Mouse (Mus musculus): ENCODE measurements around the gene S100a2. TPM values are rescaled to one million over a fixed set of nuclear protein-coding genes. Genes with fewer than 3 reads are reported as not detected.

S100a2 gene
- total RNA-seq, 2 experiments from 2014 or later, result not detected

DNA sequence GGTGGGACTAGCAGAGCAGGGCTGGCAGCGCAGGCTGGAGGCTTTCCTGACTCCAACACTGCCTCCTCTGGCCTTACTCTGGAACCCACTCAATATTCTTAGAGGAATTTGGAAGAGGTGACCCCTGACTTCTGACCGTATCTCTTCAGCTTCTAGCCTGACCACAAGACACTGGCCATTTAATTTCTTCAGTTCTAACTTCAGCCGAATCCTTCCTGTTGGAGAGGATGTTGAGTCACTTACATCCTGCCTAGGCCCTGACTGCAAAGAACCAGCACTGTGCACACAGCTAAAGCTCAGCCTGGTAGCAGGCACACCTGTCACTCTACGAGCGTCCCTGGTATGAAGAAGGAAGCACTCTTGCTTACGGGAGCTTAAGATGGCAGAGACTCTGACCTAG is 657 bp upstream of the S100a2 start:
- no peak for DNase-seq
- intact Hi-C loops (cut with DNase I; ENCODE audit: low total_unique reads), result no loop called here

DNA sequence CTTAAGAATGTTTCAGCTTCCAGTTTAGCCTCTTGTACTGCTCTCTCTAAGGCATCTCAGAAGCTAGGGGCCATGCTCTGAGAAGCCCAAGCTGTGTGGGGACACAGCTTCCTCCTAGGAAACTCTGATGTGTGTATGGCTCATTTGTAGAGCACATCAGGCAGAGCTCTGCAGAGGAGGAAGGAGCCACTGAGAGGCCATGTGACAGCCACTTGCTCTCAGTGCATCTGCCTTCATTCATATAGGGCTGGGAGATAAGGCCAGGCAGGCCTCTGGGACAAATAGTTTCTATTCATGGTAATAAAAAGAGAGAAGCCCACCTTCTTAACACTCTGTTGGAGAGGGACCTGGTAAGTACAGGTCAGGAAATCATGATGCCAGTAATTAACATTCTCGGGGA is 4.4 kb downstream of the S100a2 start:
- no peak for DNase-seq

DNA sequence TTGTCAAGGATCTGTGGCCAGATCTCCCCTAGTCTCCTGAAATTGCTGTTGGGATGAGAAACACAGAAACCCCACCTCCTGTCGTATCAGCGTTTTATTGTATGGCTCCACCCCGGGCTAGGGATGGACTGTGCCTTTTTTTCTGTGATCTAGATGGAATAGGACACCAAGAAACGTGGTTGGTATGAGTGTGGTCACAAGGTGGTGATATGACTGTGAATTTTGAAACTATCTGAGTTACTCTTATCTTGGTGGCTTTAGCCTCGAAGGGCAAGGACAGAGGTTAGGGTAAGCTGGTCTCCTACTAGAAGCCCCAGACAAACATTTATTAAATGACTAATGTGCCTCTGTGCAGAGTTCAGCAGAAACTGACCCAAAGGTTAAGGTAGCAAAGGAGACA is 5.5 kb downstream of the S100a2 start:
- intact Hi-C loops (cut with DNase I; ENCODE audit: low total_unique reads), result no loop called here
- DNase-seq, result no peak

More for the DNA sequence above, 4.4 kb downstream of the S100a2 start:
- intact Hi-C loops (cut with DNase I; ENCODE audit: low total_unique reads), result no loop called here

DNA sequence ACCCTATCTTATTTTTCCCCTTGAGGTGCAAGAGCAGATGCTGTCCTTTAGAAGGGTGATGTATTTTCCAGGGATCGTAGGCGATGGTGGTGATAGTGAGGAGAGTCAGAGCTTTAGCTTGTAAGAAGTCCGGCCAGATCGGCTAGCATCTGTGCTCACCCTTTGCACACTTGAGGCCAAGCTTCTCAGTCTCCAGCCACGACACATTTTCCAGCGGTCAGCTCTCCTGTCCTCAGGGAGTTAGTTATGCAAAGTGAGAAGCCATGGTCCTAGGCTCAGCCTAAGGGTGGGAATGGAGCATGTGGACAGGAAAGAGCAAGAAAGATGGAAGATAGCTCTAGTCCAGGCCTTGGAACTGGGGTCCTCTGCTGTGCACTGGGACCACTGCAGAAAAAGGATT is 6.8 kb downstream of the S100a2 start:
- intact Hi-C loops (cut with DNase I; ENCODE audit: low total_unique reads), result no loop called here
- no peak for DNase-seq

DNA sequence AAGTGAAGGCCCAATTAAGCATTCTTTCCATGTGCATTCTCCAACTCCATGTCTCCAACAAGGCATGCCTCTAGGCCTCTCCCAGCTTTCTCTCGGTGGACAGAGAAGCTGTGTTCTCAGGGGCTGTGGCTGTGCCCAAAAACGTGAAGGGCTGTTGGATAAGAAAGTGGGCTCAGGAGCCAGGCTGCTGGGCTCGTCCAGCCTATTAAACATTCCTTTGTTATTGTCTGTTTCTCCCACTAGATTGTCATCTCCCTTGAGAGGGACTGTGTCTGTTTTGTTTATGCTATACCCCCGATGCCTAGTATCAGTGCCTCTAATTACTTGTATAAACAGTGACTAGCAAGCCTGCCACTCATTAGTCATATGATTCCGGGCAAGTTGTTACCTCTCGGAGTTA is 7.7 kb downstream of the S100a2 start:
- DNase-seq, result no peak
- intact Hi-C loops (cut with DNase I; ENCODE audit: low total_unique reads), result no loop called here

DNA sequence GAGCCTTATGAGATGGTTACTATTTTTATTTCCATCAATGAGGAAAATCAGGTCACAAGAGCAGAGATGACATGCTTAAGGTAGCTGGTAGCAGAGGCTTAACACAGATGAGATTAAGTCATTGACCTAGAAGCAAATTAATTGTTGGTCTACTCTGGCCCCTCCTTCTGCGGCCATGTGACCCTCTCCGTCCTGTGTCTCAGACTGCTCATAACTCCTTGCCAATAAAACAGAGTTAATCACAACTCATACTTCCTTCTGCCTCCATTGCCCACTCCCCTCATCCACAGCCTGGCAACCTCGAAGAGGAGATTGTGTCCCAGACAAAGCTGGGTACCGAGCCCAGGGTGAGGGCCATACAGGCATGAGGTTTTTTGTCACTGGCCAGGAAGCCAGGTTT is 8.2 kb downstream of the S100a2 start:
- DNase-seq, result no peak
- intact Hi-C loops (cut with DNase I; ENCODE audit: low total_unique reads), result no loop called here

DNA sequence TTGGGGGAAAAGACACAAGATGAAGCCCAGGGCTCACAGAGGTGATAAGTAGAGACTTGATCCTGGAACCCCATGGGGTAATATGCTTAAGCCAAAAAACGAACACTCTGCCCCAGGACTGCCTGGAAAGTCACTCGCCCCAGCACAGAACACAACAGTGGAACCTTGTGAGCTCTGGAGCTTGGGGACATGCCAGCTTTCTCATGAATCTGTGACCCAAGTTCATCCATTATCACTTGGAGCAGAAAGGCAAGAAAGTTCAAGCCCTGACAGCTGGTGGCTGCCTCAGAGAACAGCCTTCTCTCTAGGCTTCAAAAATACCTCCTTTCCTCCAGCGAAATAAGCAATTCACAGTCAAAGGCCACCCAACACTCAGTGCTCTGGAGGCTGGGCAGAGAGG is 9.4 kb downstream of the S100a2 start:
- intact Hi-C loops (cut with DNase I; ENCODE audit: low total_unique reads), result no loop called here
- DNase-seq, result no peak

DNA sequence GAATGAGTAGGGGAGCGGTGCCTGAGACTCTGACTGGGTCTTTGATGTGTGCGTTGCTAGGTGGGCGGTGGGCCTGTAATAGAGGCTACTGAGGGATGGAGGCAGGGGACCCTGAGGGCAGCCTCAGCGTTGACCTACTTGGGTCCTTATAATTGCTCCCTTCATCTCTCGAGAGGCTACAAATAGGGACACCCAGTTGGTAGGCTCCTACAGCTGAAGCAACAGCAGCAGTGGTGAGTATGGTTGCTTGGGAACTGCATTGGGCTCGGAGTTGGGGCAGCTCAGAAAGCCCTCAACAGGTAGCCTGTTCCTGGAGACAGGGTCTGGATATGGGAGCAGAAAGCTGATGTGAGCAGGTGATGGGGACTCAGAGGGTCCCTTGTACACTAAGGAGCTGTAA is 10.0 kb downstream of the S100a2 start:
- intact Hi-C loops (cut with DNase I; ENCODE audit: low total_unique reads), result no loop called here
- no peak for DNase-seq

DNA sequence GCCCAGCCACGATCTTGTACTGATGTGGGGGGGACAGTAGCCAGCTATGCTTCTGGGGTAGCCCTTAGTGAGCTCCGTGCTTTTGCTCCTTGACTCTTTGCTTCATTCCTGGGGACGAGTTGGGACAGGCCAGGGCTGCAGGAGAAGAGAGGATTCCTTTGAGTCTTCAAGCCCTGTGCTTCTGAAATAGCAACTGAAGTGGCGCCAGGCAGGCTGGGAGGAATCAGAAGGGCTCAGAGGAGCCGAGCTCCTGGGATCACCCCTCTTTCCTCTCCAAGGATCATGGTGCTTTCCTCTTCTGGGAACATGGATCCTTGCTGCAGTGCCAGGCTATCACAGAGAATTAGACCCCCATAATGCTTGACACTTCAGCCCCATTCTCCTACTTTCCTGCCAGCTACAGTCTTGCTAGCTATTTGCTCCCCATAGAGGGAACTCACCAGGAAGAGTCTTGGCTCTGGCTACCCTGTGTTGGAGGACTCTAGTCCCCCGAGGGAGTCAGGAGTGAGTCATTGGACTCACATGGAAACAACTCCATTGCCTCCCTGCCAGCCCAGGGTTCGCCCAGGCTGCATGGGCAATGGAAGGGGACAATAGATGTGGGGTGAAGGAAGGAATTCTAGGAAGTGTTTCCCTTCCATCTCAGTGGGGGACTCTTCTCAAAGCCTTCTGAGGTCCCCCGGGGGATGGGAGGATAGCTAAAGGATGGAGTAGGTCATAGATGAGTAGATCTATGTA is 10.6 kb downstream of the S100a2 start:
- intact Hi-C loops (cut with DNase I; ENCODE audit: low total_unique reads), result no loop called here
- DNase-seq, result peak; percentile 62

DNA sequence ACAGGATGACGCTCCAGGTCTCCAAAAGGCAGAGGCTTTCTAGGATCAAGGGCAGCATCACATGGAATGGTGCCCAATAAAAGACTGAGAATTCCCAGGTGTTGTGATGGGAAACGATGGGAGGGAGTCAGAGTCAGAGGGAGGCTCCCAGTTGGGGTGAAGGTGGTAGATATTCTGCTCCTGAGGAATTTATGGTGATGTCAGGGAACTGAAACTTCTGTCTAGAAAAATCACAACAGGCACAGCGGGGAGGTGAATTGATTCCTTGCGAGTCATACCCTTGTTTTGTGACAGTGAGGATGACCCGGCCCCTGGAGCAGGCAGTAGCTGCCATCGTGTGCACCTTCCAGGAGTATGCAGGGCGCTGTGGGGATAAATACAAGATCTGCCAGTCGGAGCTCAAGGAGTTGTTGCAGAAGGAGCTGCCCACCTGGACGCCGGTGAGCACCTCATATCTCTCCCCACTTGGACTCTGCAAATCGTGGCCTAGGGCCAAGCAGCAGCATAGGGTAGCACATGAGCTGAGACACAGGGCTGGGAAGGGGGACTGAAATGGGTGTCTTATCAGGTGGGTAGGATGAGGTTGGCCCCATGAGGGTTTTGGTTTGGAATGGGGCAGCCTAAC is 11.6 kb downstream of the S100a2 start, which contains the start of gene Gm42674:
Gene Gm42674, plus strand, starts transcription at position 419 of the 625 bp plus-strand sequence.
- DNase-seq, result no peak

DNA sequence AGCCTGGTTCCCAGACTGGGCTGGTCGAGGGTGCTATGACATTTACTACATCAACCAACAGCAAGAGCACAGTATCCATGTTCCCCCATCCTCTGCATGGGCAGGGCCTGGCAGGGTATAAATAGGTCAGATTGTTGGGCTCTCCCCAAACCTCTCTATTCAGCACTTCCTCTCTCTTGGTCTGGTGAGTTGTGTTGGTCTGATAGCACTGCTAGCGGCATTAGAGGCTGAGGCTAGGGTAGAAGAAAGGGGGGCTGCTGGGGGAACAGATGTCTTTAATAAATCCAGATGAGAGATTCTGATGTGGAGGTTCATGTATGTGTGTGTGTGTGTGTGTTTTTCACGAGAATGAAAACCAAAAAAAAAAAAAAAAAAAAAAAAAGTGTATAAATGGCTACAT is 13.6 kb downstream of the S100a2 start, which contains the start of gene S100a4:
Gene S100a4, plus strand, starts transcription at position 149 of the 400 bp plus-strand sequence.
- intact Hi-C loops (cut with DNase I; ENCODE audit: low total_unique reads), result no loop called here
- no peak for DNase-seq

More for the DNA sequence above, 11.6 kb downstream of the S100a2 start, which contains the start of gene Gm42674:
- intact Hi-C loops (cut with DNase I; ENCODE audit: low total_unique reads), result no loop called here

DNA sequence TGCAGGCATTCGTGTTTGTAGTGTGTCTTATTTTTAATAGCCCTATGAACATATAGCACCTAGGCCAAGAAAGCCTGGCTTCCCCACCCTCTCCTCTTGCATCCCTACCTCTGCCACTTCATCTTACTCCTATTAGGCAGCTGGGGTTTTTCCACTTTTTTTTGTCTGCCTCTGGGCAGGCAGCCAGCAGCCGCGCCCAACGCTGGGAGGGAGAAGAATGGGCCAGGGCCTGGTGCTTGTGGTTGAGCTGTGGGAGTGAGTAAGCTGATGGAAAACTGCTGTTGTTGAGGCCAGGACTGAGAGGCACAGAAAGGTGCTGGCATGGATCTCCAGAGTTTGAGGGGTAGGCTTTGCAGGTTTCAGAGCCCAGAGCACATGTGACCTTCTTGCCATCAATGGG is 14.4 kb downstream of the S100a2 start:
- peak; percentile 82 for DNase-seq
- intact Hi-C loops (cut with DNase I; ENCODE audit: low total_unique reads), result no loop called here

DNA sequence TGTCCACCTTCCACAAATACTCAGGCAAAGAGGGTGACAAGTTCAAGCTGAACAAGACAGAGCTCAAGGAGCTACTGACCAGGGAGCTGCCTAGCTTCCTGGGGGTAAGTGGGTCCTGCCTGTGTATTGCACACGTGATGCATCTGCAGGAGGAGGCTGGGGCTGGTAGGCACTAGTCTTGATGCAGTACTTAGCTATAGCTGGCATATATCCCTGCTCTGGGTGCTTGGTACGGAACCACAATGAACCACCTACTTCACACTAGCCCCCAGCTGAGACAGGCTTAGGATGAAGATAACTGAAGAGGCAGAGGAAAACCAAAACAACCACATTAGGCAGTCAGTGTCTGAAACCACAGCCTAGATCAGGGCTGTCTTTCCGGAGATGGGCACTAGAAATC is 15.0 kb downstream of the S100a2 start:
- no peak for DNase-seq
- intact Hi-C loops (cut with DNase I; ENCODE audit: low total_unique reads), result no loop called here

DNA sequence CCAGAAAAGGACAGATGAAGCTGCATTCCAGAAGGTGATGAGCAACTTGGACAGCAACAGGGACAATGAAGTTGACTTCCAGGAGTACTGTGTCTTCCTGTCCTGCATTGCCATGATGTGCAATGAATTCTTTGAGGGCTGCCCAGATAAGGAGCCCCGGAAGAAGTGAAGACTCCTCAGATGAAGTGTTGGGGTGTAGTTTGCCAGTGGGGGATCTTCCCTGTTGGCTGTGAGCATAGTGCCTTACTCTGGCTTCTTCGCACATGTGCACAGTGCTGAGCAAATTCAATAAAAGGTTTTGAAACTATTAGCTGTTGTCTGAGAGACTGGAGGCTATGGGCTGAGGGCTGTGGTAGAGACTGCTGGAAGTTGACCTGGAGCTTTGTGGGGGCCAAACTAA is 15.7 kb downstream of the S100a2 start:
- intact Hi-C loops (cut with DNase I; ENCODE audit: low total_unique reads), result no loop called here
- DNase-seq, result no peak

DNA sequence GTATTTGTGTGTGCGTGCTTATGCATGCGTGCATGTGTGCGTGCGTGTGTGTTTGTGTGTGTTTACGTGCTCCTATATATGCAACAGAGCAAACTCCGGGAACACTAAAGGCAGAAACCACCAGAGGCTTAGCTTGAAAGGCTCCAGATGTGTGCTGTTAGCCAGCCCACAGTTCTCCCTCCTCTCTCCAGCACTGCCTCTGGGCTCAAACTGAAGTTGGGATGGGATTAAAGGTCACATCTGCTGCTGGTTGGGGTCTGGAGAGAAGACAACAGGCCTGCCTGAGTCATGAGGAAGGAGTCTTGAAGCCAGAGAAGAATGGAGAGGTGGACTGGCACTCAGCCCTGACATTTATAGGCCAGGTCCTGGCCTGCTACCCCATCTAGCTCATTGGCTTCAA is 16.1 kb downstream of the S100a2 start:
- no peak for DNase-seq
- intact Hi-C loops (cut with DNase I; ENCODE audit: low total_unique reads), result no loop called here

DNA sequence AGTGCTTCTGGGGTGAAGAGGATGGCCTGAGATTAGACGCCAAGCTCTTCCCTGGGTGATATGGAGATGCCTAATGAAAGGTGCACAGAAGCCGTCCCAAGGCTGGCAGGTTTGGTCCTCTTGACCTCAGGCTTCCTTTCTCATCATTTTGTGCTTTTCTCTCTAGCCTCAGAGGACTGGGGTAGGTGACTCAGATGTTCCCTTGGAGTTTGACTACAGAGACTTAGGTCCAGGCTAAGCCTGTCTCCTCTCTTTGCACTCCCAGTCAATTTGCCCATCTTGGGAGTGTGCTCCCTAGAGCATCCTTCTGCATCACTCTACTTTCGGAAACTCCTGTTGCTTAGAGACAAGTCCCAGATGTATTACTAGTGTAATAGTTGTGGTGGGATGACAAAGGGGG is 17.3 kb downstream of the S100a2 start:
- intact Hi-C loops (cut with DNase I; ENCODE audit: low total_unique reads), result no loop called here
- no peak for DNase-seq

DNA sequence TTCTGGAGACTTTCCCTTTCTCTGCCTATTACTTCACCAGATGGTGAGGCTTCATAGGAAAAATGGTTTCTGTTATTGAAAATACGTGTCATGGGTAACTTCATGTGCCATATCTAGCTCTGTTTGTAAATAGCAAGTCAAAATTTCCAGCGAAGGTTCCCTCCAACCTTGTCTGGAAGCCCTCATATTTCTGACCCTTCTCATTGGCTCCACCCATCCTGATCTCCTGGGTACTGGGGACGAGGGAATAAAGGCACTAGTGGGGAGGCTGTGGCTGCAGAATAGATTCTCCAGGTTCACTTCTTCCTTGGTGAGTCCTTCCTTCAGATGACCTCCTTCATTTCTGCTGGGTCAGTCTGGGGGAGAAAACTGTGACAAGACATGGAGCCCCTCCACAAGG is 18.2 kb downstream of the S100a2 start, which contains the start of gene S100a5:
Gene S100a5, plus strand, starts transcription at position 301 of the 400 bp plus-strand sequence.
- intact Hi-C loops (cut with DNase I; ENCODE audit: low total_unique reads), result no loop called here
- DNase-seq, result no peak

DNA sequence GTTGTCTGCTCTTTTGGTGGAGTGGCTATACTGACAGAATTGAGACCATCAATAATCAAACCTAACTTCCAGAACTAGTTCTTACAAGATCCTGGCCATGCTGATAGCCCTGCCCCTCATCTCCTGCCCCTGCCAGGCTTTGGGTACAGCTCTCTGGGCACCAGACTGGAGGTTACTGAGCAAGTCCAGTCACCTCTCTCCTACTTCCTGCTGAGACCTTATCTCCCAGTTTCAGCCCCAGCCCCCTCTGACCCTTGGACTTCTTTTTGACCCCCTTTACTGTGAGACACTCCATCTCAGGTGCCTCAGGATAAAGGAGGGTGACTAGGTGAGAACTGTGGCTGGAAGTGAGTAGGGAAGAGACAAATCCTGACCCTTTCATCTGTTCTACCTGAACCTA is 19.1 kb downstream of the S100a2 start:
- intact Hi-C loops (cut with DNase I; ENCODE audit: low total_unique reads), result no loop called here
- DNase-seq, result no peak

DNA sequence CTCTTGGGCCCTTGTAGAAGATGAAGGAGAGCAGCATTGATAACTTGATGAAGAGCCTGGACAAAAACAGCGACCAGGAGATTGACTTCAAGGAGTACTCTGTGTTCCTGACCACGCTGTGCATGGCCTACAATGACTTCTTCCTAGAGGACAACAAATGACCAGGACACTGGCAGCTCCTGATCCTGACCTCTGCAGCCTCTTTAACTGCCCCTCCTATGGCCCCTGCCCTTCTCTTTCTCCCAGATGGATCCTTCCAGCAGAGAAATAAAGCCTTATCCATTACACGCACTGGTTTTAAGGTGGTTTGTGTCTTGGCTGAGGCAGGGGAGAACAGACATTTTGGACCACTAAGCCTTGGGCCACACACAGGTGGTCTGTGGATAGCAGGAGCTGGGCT is 21.4 kb downstream of the S100a2 start:
- intact Hi-C loops (cut with DNase I; ENCODE audit: low total_unique reads), result no loop called here
- no peak for DNase-seq

DNA sequence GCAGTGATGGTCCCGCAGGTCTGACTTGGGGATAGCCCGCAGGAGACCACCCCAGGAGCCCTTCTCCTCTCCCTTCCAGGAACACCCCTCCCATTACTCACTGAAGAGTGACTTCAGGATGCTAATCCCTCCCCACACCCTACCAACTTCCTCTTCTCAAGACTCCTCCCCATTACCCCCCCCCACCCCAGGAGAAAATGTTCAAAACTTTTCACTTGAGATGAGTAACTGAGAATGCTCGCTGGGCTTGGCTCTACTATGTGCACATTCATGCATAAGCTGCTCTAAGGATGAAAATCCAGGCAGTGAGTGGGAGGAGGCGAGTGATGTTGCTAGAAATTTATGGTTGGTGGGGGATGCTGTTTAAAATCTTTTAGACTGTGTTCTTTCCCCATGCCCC is 22.0 kb downstream of the S100a2 start:
- DNase-seq, result no peak
- intact Hi-C loops (cut with DNase I; ENCODE audit: low total_unique reads), result no loop called here

DNA sequence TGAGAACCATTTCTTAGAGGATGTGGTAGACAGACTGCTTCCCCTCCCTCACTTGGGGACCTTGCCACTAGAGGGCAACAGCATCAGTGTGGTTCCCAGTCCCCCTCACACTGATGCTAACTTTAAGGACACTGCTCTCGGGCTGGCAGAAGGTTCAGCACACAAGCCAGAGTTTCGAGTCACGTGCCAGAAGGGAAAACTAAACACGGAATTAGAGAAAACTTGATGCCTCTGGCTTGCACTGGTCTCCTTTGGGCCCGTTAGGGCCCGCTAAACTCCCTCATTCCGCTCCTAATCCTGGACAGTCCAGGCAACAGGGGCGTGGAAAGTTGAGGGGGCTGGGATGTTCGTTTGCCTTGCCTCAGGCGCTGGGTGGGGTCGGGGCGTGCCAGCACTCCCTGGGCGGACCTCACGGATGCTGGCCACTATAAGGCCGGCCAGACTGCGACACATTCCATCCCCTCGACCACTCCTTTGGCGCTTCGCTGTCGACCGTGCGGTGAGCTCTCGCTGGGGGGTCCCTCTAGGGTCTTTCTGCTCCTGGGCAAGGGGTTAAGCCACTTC is 22.8 kb downstream of the S100a2 start, which contains the start of gene S100a6:
Gene S100a6, plus strand, starts transcription at position 155 of the 564 bp plus-strand sequence.
- peak; percentile 83 for DNase-seq
- intact Hi-C loops (cut with DNase I; ENCODE audit: low total_unique reads), result no loop called here

Measured in gastrocnemius, postnatal 14 days (tissue).